Mouse (Mus musculus) stomach, embryonic 16.5 days (tissue): ENCODE results near the gene Rsbn1. TPM values are rescaled to one million over a fixed set of nuclear protein-coding genes. Genes with fewer than 3 reads are reported as not detected.

Experiments used
- ATAC-seq: fragments of 200-750 bp; cut with Nextera tagmentation; 2 replicates; pipeline ENCODE4 v1.8.0; 2017; ENCODE audit warnings: moderate number of reproducible peaks, moderate TSS enrichment; ENCODE audit not compliant: insufficient read depth, low FRiP score
- H3K27ac ChIP-seq: fragments of 300-500 bp; sonication (generic); 2 replicates; pipeline ENCODE4 v1.5.1; 2014; ENCODE audit warnings: low read length
- H3K27me3 ChIP-seq: fragments of 300-500 bp; sonication (generic); 2 replicates; pipeline ENCODE4 v1.6.1; 2014; ENCODE audit warnings: low read length, control low read depth, mixed read lengths; ENCODE audit not compliant: control insufficient read depth, insufficient read depth
- H3K36me3 ChIP-seq: fragments of 300-500 bp; sonication (generic); 2 replicates; pipeline ENCODE4 v1.6.1; 2014; ENCODE audit warnings: low read length; ENCODE audit not compliant: control insufficient read depth, insufficient read depth
- H3K4me1 ChIP-seq: fragments of 300-500 bp; sonication (generic); 2 replicates; pipeline ENCODE4 v1.6.1; 2014; ENCODE audit warnings: low read length, control low read depth, mixed read lengths; ENCODE audit not compliant: control insufficient read depth, insufficient read depth
- H3K4me2 ChIP-seq: fragments of 300-500 bp; sonication (generic); 2 replicates; pipeline ENCODE4 v1.6.1; 2014; ENCODE audit warnings: low read depth, low read length, mixed read lengths
- H3K4me3 ChIP-seq: fragments of 300-500 bp; sonication (generic); replicated peaks from 2 replicates; pipeline ENCODE4 v1.5.1; 2014; ENCODE audit warnings: mild to moderate bottlenecking, low read length
- H3K9ac ChIP-seq: fragments of 300-500 bp; sonication (generic); 2 replicates; pipeline ENCODE4 v1.6.1; 2014; ENCODE audit warnings: low read length
- H3K9me3 ChIP-seq: fragments of 300-500 bp; sonication (generic); replicated peaks from 2 replicates; pipeline ENCODE4 v1.6.1; 2016; ENCODE audit warnings: low read length, control low read depth; ENCODE audit not compliant: control insufficient read depth
- WGBS: fragments of 180-500 bp; shearing (Covaris S2); extraction: QIAGEN DNeasy Blood & Tissue Kit; methylation state at CpG from one replicate; pipeline ENCODE4 v1.1.7; 2014; 5-methylcytosine and 5-hydroxymethylcytosine counted together
- polyA plus RNA-seq: library from polyadenylated mRNA; unstranded; fragments of >200 nt; fragmentation: Nextera tagmentation; extraction: Ambion mirVana; gene quantifications from 2 replicates; pipeline ENCODE4 v1.2.1, GENCODE M21; 2015

Gene Rsbn1
- polyA plus RNA-seq, 1 experiment from 2014 or later, result 7.3 TPM

DNA sequence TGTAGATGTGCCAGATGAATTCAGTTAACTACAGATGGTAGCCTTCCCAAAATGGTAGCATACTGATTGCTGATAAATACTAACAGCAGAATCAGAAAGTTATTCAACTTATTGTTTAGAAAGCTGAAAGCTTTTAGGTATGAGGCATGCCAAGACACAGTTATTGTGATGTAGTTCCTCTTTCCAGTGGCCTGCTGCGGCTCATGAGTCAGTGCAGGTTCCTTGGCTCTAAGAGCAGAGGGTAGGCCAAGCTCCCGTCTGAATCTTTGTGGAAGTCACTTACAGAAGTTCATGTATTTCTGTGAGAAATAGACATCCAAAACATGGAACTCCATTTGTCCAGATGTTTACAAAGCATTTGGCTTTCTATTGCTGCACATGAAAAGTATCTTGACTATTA lies 98.1 kb downstream of the Rsbn1 start:
- 78% methylated on average over 2 of the region's 2 CpGs for WGBS
- no peaks in the 10 kb centered on the region for H3K9me3 ChIP-seq
- no peak overlapping the region for H3K4me3 ChIP-seq
- no peak overlapping the region for H3K9ac ChIP-seq
- H3K36me3 ChIP-seq, result peaks cover 8% of the 10 kb centered on the region
- H3K27me3 ChIP-seq, result no peaks in the 10 kb centered on the region
- no peak overlapping the region for H3K27ac ChIP-seq
- no peaks in the 10 kb centered on the region for H3K4me1 ChIP-seq
- no peak for ATAC-seq
- no peak overlapping the region for H3K4me2 ChIP-seq

Other genes with a start within 250 kb of the Rsbn1 start
- 51.8 and 57.3 TPM in 2 replicates for gene Olfml3, start 176.1 kb upstream of the Rsbn1 start, polyA plus RNA-seq
- not detected in 2 replicates for gene Gm10964, start 174.8 kb upstream of the Rsbn1 start, polyA plus RNA-seq
- 10.9 and 11.3 TPM in 2 replicates for gene Hipk1, start 122.6 kb upstream of the Rsbn1 start, polyA plus RNA-seq
- 17.6 and 20.0 TPM in 2 replicates for gene Dclre1b, start 104.7 kb upstream of the Rsbn1 start, polyA plus RNA-seq
- 20.1 and 22.0 TPM in 2 replicates for gene Ap4b1, start 104.6 kb upstream of the Rsbn1 start, polyA plus RNA-seq
- gene Gm43064, start 104.5 kb upstream of the Rsbn1 start, polyA plus RNA-seq, result 1.1 TPM in 1 of 2 replicates, not detected in the other
- gene Bcl2l15, start 81.5 kb upstream of the Rsbn1 start, polyA plus RNA-seq, result 0.70 and 1.3 TPM in 2 replicates
- 2.8 and 3.2 TPM in 2 replicates for gene Ptpn22, start 54.3 kb upstream of the Rsbn1 start, polyA plus RNA-seq
- gene Phtf1, start 54.0 kb downstream of the Rsbn1 start, polyA plus RNA-seq, result 17.3 and 17.9 TPM in 2 replicates